1 mouse cellular context compared by ENCODE assay signal in the genomic region with DNA sequence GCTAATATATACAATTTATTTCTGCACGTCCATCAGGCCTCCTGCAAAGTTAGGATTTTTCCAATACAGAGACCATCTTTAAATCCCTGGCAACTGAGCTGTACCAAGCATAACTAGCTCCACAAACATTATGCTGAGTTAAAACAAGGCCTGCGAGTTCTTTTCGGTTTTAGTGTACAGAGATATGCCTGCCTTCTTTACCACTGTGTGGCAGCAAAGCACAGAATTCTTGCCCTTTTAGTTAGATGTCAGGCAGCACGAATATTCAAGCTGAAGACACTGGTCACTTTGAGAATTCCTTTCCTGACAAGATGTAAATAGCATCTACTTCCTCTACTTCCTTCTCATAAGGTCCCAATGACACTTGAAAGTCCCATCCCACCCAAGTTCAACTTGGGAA.
TF ChIP-seq lines count a peak whose summit lies in the region.

No protein-coding gene starts in this region.

TF ChIP-seq in CH12.LX, 34 proteins besides CTCF, POLR2A, EP300 and RAD21:
- TF ChIP-seq PAX5 (IDR thresholded peaks at IDR 0.05; ENCODE audit: low read length) (no peak), SMC3 (IDR thresholded peaks at IDR 0.05; ENCODE audit: low read depth, low read length) (peak; percentile 47; the same call in 1 of the 2 replicates)
TF ChIP-seq in CH12.LX: peak in this region for 1.
